Mouse (Mus musculus): ENCODE measurements around the gene Map3k6.

DNA sequence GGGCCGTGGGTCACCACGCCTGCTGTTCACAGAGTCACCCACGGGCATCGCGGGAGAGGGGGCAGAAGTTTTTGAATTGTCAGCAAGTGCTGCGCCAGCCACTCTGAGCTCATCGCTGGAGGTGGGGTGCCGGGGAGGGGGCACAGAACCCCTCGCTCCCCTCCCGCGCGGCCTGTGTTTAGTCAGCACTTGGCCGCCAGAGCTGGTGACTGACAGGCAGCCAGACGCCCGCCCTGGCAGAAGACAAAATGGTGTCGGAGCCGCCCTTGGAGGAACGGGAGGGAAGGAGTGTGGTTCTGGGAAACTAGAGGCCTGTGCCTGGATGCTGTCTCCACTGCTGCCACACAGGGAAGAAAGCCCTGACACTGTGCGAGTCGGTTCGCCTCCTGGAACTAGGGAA lies 40.3 kb upstream of the Map3k6 start:
- TF ChIP-seq CTCF (IDR thresholded peaks at IDR 0.05; ENCODE audit: low read depth) (no peak), EP300 (IDR thresholded peaks at IDR 0.05; ENCODE audit: low read depth) (no peak)

Measured in heart, postnatal 0 days (tissue).